Mouse (Mus musculus) hindbrain, postnatal 0 days (tissue): ENCODE data around the gene Itih1. TPM values are rescaled to one million over a fixed set of nuclear protein-coding genes. Genes with fewer than 3 reads are reported as not detected.
A peak's percentile ranks its signal among the peaks of the same experiment; 100 is the strongest.

Experiments used
- ATAC-seq: fragments of 200-750 bp; cut with Nextera tagmentation; 2 replicates; pipeline ENCODE4 v1.8.0; 2017; ENCODE audit warnings: mild to moderate bottlenecking, moderate TSS enrichment, moderate library complexity
- DNase-seq: peaks from one replicate; pipeline ENCODE4 v3.0.0-alpha.2; 2015; ENCODE audit warnings: low spot score
- H3K27ac ChIP-seq: fragments of 300-500 bp; sonication (generic); 2 replicates; pipeline ENCODE4 v1.5.1; 2014; ENCODE audit warnings: mild to moderate bottlenecking
- H3K27me3 ChIP-seq: fragments of 300-500 bp; sonication (generic); 2 replicates; pipeline ENCODE4 v1.6.1; 2014; ENCODE audit warnings: low read length, mixed read lengths; ENCODE audit not compliant: insufficient read depth
- H3K36me3 ChIP-seq: fragments of 300-500 bp; sonication (generic); 2 replicates; pipeline ENCODE4 v1.6.1; 2014; ENCODE audit warnings: low read length, mixed read lengths; ENCODE audit not compliant: insufficient read depth
- H3K4me1 ChIP-seq: fragments of 300-500 bp; sonication (generic); 2 replicates; pipeline ENCODE4 v1.6.1; 2014; ENCODE audit warnings: antibody characterized with exemption, low read length, mixed read lengths; ENCODE audit not compliant: insufficient read depth
- H3K4me2 ChIP-seq: fragments of 300-500 bp; sonication (generic); 2 replicates; pipeline ENCODE4 v1.6.1; 2014; ENCODE audit warnings: low read depth, mild to moderate bottlenecking, low read length, moderate library complexity, mixed read lengths
- H3K4me3 ChIP-seq: fragments of 300-500 bp; sonication (generic); 2 replicates; pipeline ENCODE4 v1.5.1; 2014; ENCODE audit warnings: low read length
- H3K9ac ChIP-seq: fragments of 300-500 bp; sonication (generic); replicated peaks from 2 replicates; pipeline ENCODE4 v1.6.1; 2014; ENCODE audit warnings: mild to moderate bottlenecking, low read length, moderate library complexity, mixed read lengths
- H3K9me3 ChIP-seq: fragments of 300-500 bp; sonication (generic); 2 replicates; pipeline ENCODE4 v1.6.1; 2016; ENCODE audit warnings: low read length, mixed read lengths
- CTCF ChIP-seq: IDR thresholded peaks from 2 replicates; pipeline ENCODE4 v1.5.1; 2016; ENCODE audit warnings: antibody characterized with exemption, control low read depth, low read depth
- WGBS: fragments of 180-500 bp; shearing (Covaris S2); extraction: QIAGEN DNeasy Blood & Tissue Kit; methylation state at CpG from one replicate; pipeline ENCODE4 v1.1.7; 2014; 5-methylcytosine and 5-hydroxymethylcytosine counted together
- polyA plus RNA-seq: library from polyadenylated mRNA; unstranded; fragments of >200 nt; fragmentation: Nextera tagmentation; extraction: Ambion mirVana; gene quantifications from 2 replicates; pipeline ENCODE4 v1.2.1, GENCODE M21; 2015
- total RNA-seq: library from RNA; depleted of rRNA; stranded (reverse); fragments of >200 nt; gene quantifications from 2 replicates; pipeline ENCODE4 v1.2.3, GENCODE M21; 2014

The Itih1 gene
- total and polyA plus RNA-seq, 2 experiments from 2014 or later, result not detected

GRCm38 (mm10) chr14:30923375-30924105 lies 19.5 kb downstream of the Itih1 start, which contains the start of gene Itih3:
Gene Itih3, minus strand, starts transcription at chr14:30923760.
- 66% methylated on average over 6 of the region's 6 CpGs for WGBS
- peak within 1 kb of the TSS; percentile 52; the same call in 1 of the 2 replicates for H3K27ac ChIP-seq
- no peaks in the 10 kb centered on the region for H3K4me1 ChIP-seq
- H3K27me3 ChIP-seq, result no peaks in the 10 kb centered on the region
- H3K4me3 ChIP-seq, result no peak within 1 kb of the TSS
- H3K4me2 ChIP-seq, result no peak within 1 kb of the TSS
- DNase-seq (peak; percentile 55), ATAC-seq (peak; percentile 86)
- no peaks in the 10 kb centered on the region for H3K36me3 ChIP-seq
- H3K9me3 ChIP-seq, result no peaks in the 10 kb centered on the region
- no peak for TF ChIP-seq CTCF
- H3K9ac ChIP-seq, result no peak within 1 kb of the TSS

GRCm38 (mm10) chr14:30922053-30922670 lies 20.9 kb downstream of the Itih1 start:
- Histone ChIP-seq H3K4me2 (no peak overlapping the region), H3K4me3 (no peak overlapping the region), H3K27ac (peak overlapping the region; percentile 17; the same call in 1 of the 2 replicates), H3K36me3 (no peaks in the 10 kb centered on the region), H3K4me1 (no peaks in the 10 kb centered on the region), H3K9ac (no peak overlapping the region), H3K27me3 (no peaks in the 10 kb centered on the region), H3K9me3 (no peaks in the 10 kb centered on the region)
- ATAC-seq (peak; percentile 64), DNase-seq (peak; percentile 27)
- 38% methylated on average over 8 of the region's 8 CpGs for WGBS
- no peak for TF ChIP-seq CTCF

DNA sequence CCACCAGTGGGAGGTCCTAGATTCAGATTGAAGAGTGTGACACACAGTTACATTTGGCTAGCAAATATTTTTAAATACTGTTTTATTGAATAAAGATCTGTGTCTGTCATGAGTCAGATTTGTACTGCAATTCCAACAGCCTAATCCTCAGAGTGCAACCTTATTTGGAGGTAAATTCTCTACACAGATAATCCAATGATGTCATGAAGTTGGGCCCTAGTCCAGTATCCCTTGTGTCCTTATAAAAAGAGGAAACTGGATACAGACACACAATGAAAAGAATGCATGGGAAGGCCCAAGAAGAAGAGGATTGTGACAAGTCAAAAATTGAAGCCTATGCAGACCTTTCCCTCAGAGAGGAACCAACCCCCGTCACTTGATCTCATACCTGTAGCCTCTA lies 26.6 kb downstream of the Itih1 start:
- no peaks in the 10 kb centered on the region for H3K9me3 ChIP-seq
- no peak for DNase-seq
- no peaks in the 10 kb centered on the region for H3K27me3 ChIP-seq
- no peaks in the 10 kb centered on the region for H3K36me3 ChIP-seq
- 86% methylated on average over 1 of the region's 1 CpGs for WGBS
- no peak overlapping the region for H3K4me3 ChIP-seq
- H3K4me2 ChIP-seq, result no peak overlapping the region
- no peaks in the 10 kb centered on the region for H3K4me1 ChIP-seq
- ATAC-seq, result no peak
- no peak for TF ChIP-seq CTCF
- H3K27ac ChIP-seq, result no peak overlapping the region
- no peak overlapping the region for H3K9ac ChIP-seq

DNA sequence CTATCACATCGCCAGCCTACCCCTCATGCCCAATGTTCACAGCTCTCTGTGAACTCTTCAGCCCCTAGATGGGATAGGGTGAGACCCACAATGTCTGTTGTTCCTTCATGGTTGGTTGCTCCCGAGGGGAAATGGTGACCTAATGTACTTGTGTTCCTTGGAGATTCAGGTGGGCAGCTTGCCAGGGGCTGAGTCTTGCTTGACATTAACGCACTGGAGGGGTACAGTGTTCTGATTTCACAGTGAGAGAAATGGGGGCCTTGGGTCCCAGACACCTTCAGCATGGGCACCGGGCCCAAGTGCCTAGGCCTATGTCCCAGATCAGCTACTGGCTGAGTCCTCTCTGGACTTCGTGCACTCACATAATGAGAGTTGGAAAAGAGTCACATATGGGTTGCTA lies 29.7 kb downstream of the Itih1 start:
- H3K9ac ChIP-seq, result no peak overlapping the region
- no peaks in the 10 kb centered on the region for H3K27me3 ChIP-seq
- H3K4me2 ChIP-seq, result no peak overlapping the region
- no peaks in the 10 kb centered on the region for H3K9me3 ChIP-seq
- H3K36me3 ChIP-seq, result no peaks in the 10 kb centered on the region
- 73% methylated on average over 5 of the region's 5 CpGs for WGBS
- no peak overlapping the region for H3K27ac ChIP-seq
- TF ChIP-seq CTCF, result no peak
- no peak overlapping the region for H3K4me3 ChIP-seq
- ATAC-seq (no peak), DNase-seq (no peak)
- H3K4me1 ChIP-seq, result no peaks in the 10 kb centered on the region

DNA sequence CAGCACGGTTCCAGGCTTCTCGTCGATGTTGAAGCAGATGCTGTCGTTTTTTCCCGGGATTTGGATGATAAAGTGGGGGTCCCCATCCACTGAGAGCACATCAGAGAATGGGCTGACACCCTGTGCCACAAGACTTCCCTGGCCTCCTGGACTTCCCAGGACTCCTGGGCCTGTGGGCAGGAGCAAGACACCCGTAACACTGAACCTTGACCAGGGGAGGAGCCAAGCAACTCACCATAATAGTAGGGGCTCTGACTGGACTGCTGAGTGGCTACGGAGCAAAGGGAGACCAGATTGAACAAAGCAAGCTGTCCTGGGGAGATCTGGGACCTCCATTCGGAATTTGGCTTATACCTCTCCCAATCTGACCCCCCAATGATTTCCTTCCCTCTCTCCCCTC lies 30.4 kb downstream of the Itih1 start:
- DNase-seq (no peak), ATAC-seq (no peak)
- H3K9me3 ChIP-seq, result no peaks in the 10 kb centered on the region
- H3K27me3 ChIP-seq, result no peaks in the 10 kb centered on the region
- no peak overlapping the region for H3K4me2 ChIP-seq
- no peak overlapping the region for H3K4me3 ChIP-seq
- H3K27ac ChIP-seq, result no peak overlapping the region
- 85% methylated on average over 8 of the region's 8 CpGs for WGBS
- H3K4me1 ChIP-seq, result no peaks in the 10 kb centered on the region
- H3K36me3 ChIP-seq, result no peaks in the 10 kb centered on the region
- no peak overlapping the region for H3K9ac ChIP-seq
- TF ChIP-seq CTCF, result no peak

DNA sequence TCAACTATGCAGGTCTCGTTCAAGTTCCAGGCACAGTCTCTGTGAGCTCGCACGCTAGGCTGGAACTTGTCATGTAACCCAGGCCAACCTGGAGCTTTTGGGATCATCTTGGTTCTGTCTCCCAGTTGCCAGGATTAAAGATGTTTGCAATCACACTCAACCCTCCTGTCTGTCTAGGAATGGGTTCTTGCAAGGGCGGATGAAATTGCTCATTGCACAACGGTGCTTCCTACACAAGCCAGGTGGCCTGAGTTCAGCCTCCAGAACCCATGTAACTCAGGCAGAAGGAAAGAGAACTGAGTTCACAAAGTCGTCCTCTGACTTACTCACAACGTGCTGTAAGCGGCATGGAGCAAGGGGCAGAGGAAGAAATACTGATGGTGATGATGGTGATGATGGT lies 31.9 kb downstream of the Itih1 start:
- Histone ChIP-seq H3K9me3 (no peaks in the 10 kb centered on the region), H3K27ac (no peak overlapping the region), H3K4me2 (no peak overlapping the region), H3K4me3 (no peak overlapping the region), H3K36me3 (no peaks in the 10 kb centered on the region), H3K9ac (no peak overlapping the region), H3K27me3 (no peaks in the 10 kb centered on the region), H3K4me1 (no peaks in the 10 kb centered on the region)
- ATAC-seq (no peak), DNase-seq (no peak)
- no peak for TF ChIP-seq CTCF
- WGBS, result 89% methylated on average over 8 of the region's 8 CpGs

DNA sequence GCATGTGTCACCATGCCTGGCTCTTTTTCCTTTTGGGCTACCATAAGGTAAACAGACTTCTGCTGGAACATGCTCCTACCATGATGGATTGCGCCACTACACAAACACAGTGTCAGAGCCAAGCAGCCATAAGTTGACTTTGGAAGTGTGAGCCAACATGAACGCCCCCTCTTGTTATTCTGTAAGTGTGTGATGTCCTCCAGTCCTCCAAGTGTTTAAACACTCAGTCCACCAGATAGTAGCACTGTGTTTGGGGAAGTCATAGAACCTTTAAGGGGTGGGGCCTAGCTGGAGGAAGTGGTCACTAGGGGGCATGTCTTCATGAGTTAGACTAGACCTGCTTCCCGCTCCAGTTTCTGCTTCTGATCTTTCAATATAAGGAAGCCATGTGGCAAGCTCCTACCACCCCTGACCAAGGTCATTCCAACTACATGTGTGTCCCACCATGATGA lies 35.2 kb downstream of the Itih1 start:
- no peaks in the 10 kb centered on the region for H3K36me3 ChIP-seq
- no peak overlapping the region for H3K4me3 ChIP-seq
- no peaks in the 10 kb centered on the region for H3K9me3 ChIP-seq
- DNase-seq (no peak), ATAC-seq (no peak)
- H3K27me3 ChIP-seq, result no peaks in the 10 kb centered on the region
- TF ChIP-seq CTCF, result no peak
- H3K4me2 ChIP-seq, result no peak overlapping the region
- 87% methylated on average over 3 of the region's 3 CpGs for WGBS
- H3K4me1 ChIP-seq, result no peaks in the 10 kb centered on the region
- H3K9ac ChIP-seq, result no peak overlapping the region
- H3K27ac ChIP-seq, result no peak overlapping the region
